Mouse (Mus musculus) right cerebral cortex, postnatal 14 days (tissue): Measurements from ENCODE around the gene Vmn1r159.
"Not testable (repeated sequence)": the region's sequence is repeated elsewhere in the genome, so short reads cannot be mapped to it uniquely, and the experiment has no call there.

Source experiments
- DNase-seq: peaks from one replicate; pipeline ENCODE4 v3.0.0; 2022

Gene Vmn1r159

GRCm38 (mm10) chr7:22843505-22843904 is at the start of gene Vmn1r159:
Gene Vmn1r159, minus strand, starts transcription at chr7:22843605.
- DNase-seq = not testable (repeated sequence)

DNA sequence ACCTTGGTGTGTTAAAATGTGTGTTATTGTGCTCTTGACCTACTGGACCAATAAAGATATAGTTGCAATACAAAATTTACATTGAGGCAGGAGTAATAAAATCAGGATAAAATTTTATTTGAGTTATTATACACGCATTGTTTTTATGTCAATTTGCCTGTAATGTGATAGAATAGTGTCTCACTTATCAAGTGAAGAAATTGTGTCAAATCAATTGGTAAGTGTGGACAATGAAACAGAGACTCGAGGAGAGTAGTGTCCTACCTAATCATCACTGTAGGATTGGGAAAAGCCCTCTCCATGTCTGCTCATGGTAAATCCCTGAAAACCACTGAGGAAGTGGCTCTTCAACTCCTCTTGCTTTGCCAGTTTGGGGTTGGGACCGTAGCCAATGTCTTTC is 27.5 kb upstream of the Vmn1r159 start, which contains the start of gene Vmn1r160:
TSS of gene Vmn1r160 (plus strand) at position 301 of the 400 bp plus-strand sequence.
- not testable (repeated sequence) for DNase-seq
